Mouse (Mus musculus): ENCODE measurements around the gene Gm3633. TPM values are rescaled to one million over a fixed set of nuclear protein-coding genes. Genes with fewer than 3 reads are reported as not detected.
"Not testable (repeated sequence)": the region's sequence is repeated elsewhere in the genome, so short reads cannot be mapped to it uniquely, and the experiment has no call there.

Gm3633 gene
- not detected in 2 replicates for polyA plus RNA-seq (2015; fragmentation: Nextera tagmentation; extraction: Ambion mirVana)

DNA sequence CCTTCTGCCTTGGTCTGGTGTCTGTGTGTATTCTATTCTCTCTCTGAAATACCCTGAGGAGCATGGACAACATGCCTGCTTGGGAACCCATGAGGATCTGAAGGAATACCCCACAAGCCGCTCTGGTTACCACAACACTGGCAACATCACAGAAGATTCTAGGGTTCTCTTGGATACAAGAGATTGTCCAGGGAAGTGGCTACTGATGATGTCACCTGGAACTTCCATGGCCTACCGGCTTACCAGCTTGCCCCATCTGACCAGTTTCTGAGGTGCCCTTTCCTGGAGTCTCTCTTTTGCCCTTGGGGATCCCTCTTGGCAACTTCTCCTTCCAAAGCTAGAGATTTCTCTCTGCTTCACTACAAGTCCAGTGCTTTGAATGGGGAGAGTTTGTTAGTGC lies at the start of gene Gm3633:
Gene Gm3633, minus strand, starts transcription at position 101 of the 400 bp plus-strand sequence.
- not testable (repeated sequence) for DNase-seq (ENCODE audit: low spot score)

GRCm38 (mm10) chr14:42655638-42656037 lies 13.9 kb upstream of the Gm3633 start, which contains the start of gene Gm10378:
Gene Gm10378, plus strand, starts transcription at chr14:42655938.
- DNase-seq (ENCODE audit: low spot score), result not testable (repeated sequence)

- DNase-seq (ENCODE audit: low spot score), result not testable (repeated sequence)
Measured at GRCm38 (mm10) chr14:42599782-42600181, 41.9 kb downstream of the Gm3633 start, which contains the start of gene Gm17124. Gene Gm17124, minus strand, starts transcription at chr14:42599882.

Small RNA genes lying within 50 kb of the gene (microRNA-seq; reads per million reads assigned to microRNA genes)
- gene Gm23620 (ENCODE audit: borderline number of aligned reads) (not detected), gene Gm25228 (ENCODE audit: borderline number of aligned reads) (not detected)

Other genes starting within 250 kb of the Gm3633 start
- not detected in 2 replicates for gene Gm8005, start 202.2 kb downstream of the Gm3633 start, polyA plus RNA-seq (2015; fragmentation: Nextera tagmentation; extraction: Ambion mirVana)
- not detected in 2 replicates for gene Gm8011, start 178.0 kb downstream of the Gm3633 start, polyA plus RNA-seq (2015; fragmentation: Nextera tagmentation; extraction: Ambion mirVana)
- not detected in 2 replicates for gene Gm8020, start 139.6 kb downstream of the Gm3633 start, polyA plus RNA-seq (2015; fragmentation: Nextera tagmentation; extraction: Ambion mirVana)
- gene Gm8024, start 117.6 kb downstream of the Gm3633 start, polyA plus RNA-seq (2015; fragmentation: Nextera tagmentation; extraction: Ambion mirVana), result not detected in 2 replicates
- not detected in 2 replicates for gene Gm17124, start 42.0 kb downstream of the Gm3633 start, polyA plus RNA-seq (2015; fragmentation: Nextera tagmentation; extraction: Ambion mirVana)
- gene Gm10378, start 14.0 kb upstream of the Gm3633 start, polyA plus RNA-seq (2015; fragmentation: Nextera tagmentation; extraction: Ambion mirVana), result not detected in 2 replicates
- gene Gm3015, start 126.9 kb upstream of the Gm3633 start, polyA plus RNA-seq (2015; fragmentation: Nextera tagmentation; extraction: Ambion mirVana), result not detected in 2 replicates
- not detected in 2 replicates for gene Gm10377, start 156.1 kb upstream of the Gm3633 start, polyA plus RNA-seq (2015; fragmentation: Nextera tagmentation; extraction: Ambion mirVana)
- not detected in 2 replicates for gene Gm21977, start 211.6 kb upstream of the Gm3633 start, polyA plus RNA-seq (2015; fragmentation: Nextera tagmentation; extraction: Ambion mirVana)